Mouse (Mus musculus) intestine, embryonic 15.5 days (tissue): ENCODE data around the gene Ildr1. TPM values are rescaled to one million over a fixed set of nuclear protein-coding genes. Genes with fewer than 3 reads are reported as not detected.

Experiments used
- ATAC-seq: fragments of 200-750 bp; cut with Nextera tagmentation; 2 replicates; pipeline ENCODE4 v1.8.0; 2017; ENCODE audit warnings: moderate TSS enrichment, moderate library complexity
- H3K27ac ChIP-seq: fragments of 300-500 bp; sonication (generic); 2 replicates; pipeline ENCODE4 v1.5.1; 2015; ENCODE audit warnings: mild to moderate bottlenecking, inconsistent platforms
- H3K27me3 ChIP-seq: fragments of 300-500 bp; sonication (generic); replicated peaks from 2 replicates; pipeline ENCODE4 v1.6.1; 2015; ENCODE audit warnings: inconsistent platforms
- H3K36me3 ChIP-seq: fragments of 300-500 bp; sonication (generic); 2 replicates; pipeline ENCODE4 v1.6.1; 2015; ENCODE audit warnings: inconsistent platforms
- H3K4me1 ChIP-seq: fragments of 300-500 bp; sonication (generic); replicated peaks from 2 replicates; pipeline ENCODE4 v1.6.1; 2015; ENCODE audit warnings: inconsistent platforms
- H3K4me2 ChIP-seq: fragments of 300-500 bp; sonication (generic); replicated peaks from 2 replicates; pipeline ENCODE4 v1.6.1; 2015; ENCODE audit warnings: mild to moderate bottlenecking, inconsistent platforms
- H3K4me3 ChIP-seq: fragments of 300-500 bp; sonication (generic); replicated peaks from 2 replicates; pipeline ENCODE4 v1.5.1; 2015; ENCODE audit warnings: inconsistent platforms
- H3K9ac ChIP-seq: fragments of 300-500 bp; sonication (generic); 2 replicates; pipeline ENCODE4 v1.6.1; 2015; ENCODE audit warnings: inconsistent platforms
- H3K9me3 ChIP-seq: fragments of 300-500 bp; sonication (generic); 2 replicates; pipeline ENCODE4 v1.6.1; 2016; ENCODE audit warnings: inconsistent platforms
- WGBS: fragments of 180-500 bp; shearing (Covaris S2); methylation state at CpG from one replicate; pipeline ENCODE4 v1.1.7; 2015; 5-methylcytosine and 5-hydroxymethylcytosine counted together
- polyA plus RNA-seq: library from polyadenylated mRNA; unstranded; fragments of >200 nt; fragmentation: Nextera tagmentation; extraction: Ambion mirVana; gene quantifications from 2 replicates; pipeline ENCODE4 v1.2.1, GENCODE M21; 2015

The Ildr1 gene
- polyA plus RNA-seq: 6.6 and 7.3 TPM in 2 replicates

- WGBS: under 1% methylated on average over 40 of the region's 40 CpGs
- Histone ChIP-seq H3K9me3 (no peaks in the 10 kb centered on the region), H3K4me2 (peak within 1 kb of the TSS; percentile 70), H3K4me1 (no peaks in the 10 kb centered on the region), H3K36me3 (no peaks in the 10 kb centered on the region), H3K27me3 (peaks cover 5% of the 10 kb centered on the region; the same call in 1 of the 2 replicates), H3K9ac (peak within 1 kb of the TSS; percentile 48), H3K27ac (no peak within 1 kb of the TSS), H3K4me3 (peak within 1 kb of the TSS; percentile 50)
- peak; percentile 96 for ATAC-seq
Observed at GRCm38 (mm10) chr16:36693818-36694413, at the start of gene Ildr1. Ildr1 (plus strand) TSS chr16:36693978.

GRCm38 (mm10) chr16:36645124-36645523 lies 48.7 kb upstream of the Ildr1 start:
- no peak overlapping the region for H3K4me2 ChIP-seq
- H3K27me3 ChIP-seq: no peaks in the 10 kb centered on the region
- H3K9me3 ChIP-seq: no peaks in the 10 kb centered on the region
- no peak overlapping the region for H3K27ac ChIP-seq
- WGBS: 82% methylated on average over 6 of the region's 6 CpGs
- H3K4me3 ChIP-seq: no peak overlapping the region
- no peak overlapping the region for H3K9ac ChIP-seq
- no peak for ATAC-seq
- H3K4me1 ChIP-seq: no peaks in the 10 kb centered on the region
- no peaks in the 10 kb centered on the region for H3K36me3 ChIP-seq

GRCm38 (mm10) chr16:36649304-36649703 lies 44.5 kb upstream of the Ildr1 start:
- Histone ChIP-seq H3K36me3 (no peaks in the 10 kb centered on the region), H3K27me3 (no peaks in the 10 kb centered on the region), H3K9me3 (no peaks in the 10 kb centered on the region), H3K9ac (no peak overlapping the region), H3K4me2 (no peak overlapping the region), H3K4me1 (no peaks in the 10 kb centered on the region), H3K4me3 (no peak overlapping the region), H3K27ac (no peak overlapping the region)
- WGBS: 72% methylated on average over 3 of the region's 3 CpGs
- no peak for ATAC-seq

- Histone ChIP-seq H3K4me3 (no peak overlapping the region), H3K4me1 (no peaks in the 10 kb centered on the region), H3K27me3 (no peaks in the 10 kb centered on the region), H3K9ac (no peak overlapping the region), H3K4me2 (no peak overlapping the region), H3K36me3 (no peaks in the 10 kb centered on the region), H3K27ac (no peak overlapping the region), H3K9me3 (no peaks in the 10 kb centered on the region)
- WGBS: 87% methylated on average over 4 of the region's 4 CpGs
- ATAC-seq: no peak
Observed at GRCm38 (mm10) chr16:36650511-36650910, 43.3 kb upstream of the Ildr1 start.

- Histone ChIP-seq H3K36me3 (no peaks in the 10 kb centered on the region), H3K9ac (no peak overlapping the region), H3K4me2 (no peak overlapping the region), H3K4me1 (no peaks in the 10 kb centered on the region), H3K9me3 (no peaks in the 10 kb centered on the region), H3K27ac (no peak overlapping the region), H3K4me3 (no peak overlapping the region), H3K27me3 (no peaks in the 10 kb centered on the region)
- WGBS: 78% methylated on average over 6 of the region's 6 CpGs
- ATAC-seq: no peak
Observed at GRCm38 (mm10) chr16:36651174-36651766, 42.5 kb upstream of the Ildr1 start.

GRCm38 (mm10) chr16:36655199-36655598 lies 38.6 kb upstream of the Ildr1 start:
- no peak for ATAC-seq
- Histone ChIP-seq H3K9ac (no peak overlapping the region), H3K4me1 (no peaks in the 10 kb centered on the region), H3K36me3 (no peaks in the 10 kb centered on the region), H3K4me3 (no peak overlapping the region), H3K27me3 (no peaks in the 10 kb centered on the region), H3K4me2 (no peak overlapping the region), H3K9me3 (no peaks in the 10 kb centered on the region), H3K27ac (no peak overlapping the region)
- 91% methylated on average over 1 of the region's 1 CpGs for WGBS

- Histone ChIP-seq H3K27ac (no peak overlapping the region), H3K4me1 (no peaks in the 10 kb centered on the region), H3K9me3 (no peaks in the 10 kb centered on the region), H3K4me2 (no peak overlapping the region), H3K4me3 (no peak overlapping the region), H3K9ac (no peak overlapping the region), H3K36me3 (no peaks in the 10 kb centered on the region), H3K27me3 (no peaks in the 10 kb centered on the region)
- 87% methylated on average over 4 of the region's 4 CpGs for WGBS
- no peak for ATAC-seq
Observed at GRCm38 (mm10) chr16:36655910-36656309, 37.9 kb upstream of the Ildr1 start.

- H3K4me1 ChIP-seq: no peaks in the 10 kb centered on the region
- H3K9ac ChIP-seq: no peak overlapping the region
- 81% methylated on average over 10 of the region's 10 CpGs for WGBS
Observed at GRCm38 (mm10) chr16:36661330-36661729, 32.4 kb upstream of the Ildr1 start.

GRCm38 (mm10) chr16:36663484-36663883 lies 30.3 kb upstream of the Ildr1 start:
- no peak for ATAC-seq
- no peak overlapping the region for H3K4me3 ChIP-seq
- no peaks in the 10 kb centered on the region for H3K4me1 ChIP-seq
- no peak overlapping the region for H3K9ac ChIP-seq
- no peaks in the 10 kb centered on the region for H3K9me3 ChIP-seq
- 85% methylated on average over 5 of the region's 5 CpGs for WGBS
- no peak overlapping the region for H3K27ac ChIP-seq
- no peaks in the 10 kb centered on the region for H3K27me3 ChIP-seq
- no peak overlapping the region for H3K4me2 ChIP-seq
- H3K36me3 ChIP-seq: no peaks in the 10 kb centered on the region

More at GRCm38 (mm10) chr16:36661330-36661729, 32.4 kb upstream of the Ildr1 start:
- Histone ChIP-seq H3K4me2 (no peak overlapping the region), H3K9me3 (no peaks in the 10 kb centered on the region), H3K27me3 (no peaks in the 10 kb centered on the region), H3K4me3 (no peak overlapping the region), H3K36me3 (no peaks in the 10 kb centered on the region), H3K27ac (no peak overlapping the region)
- ATAC-seq: no peak

GRCm38 (mm10) chr16:36665782-36666181 lies 28.0 kb upstream of the Ildr1 start, which contains the start of gene Cd86:
Cd86 (minus strand) TSS chr16:36666081.
- H3K4me2 ChIP-seq: no peak within 1 kb of the TSS
- no peaks in the 10 kb centered on the region for H3K9me3 ChIP-seq
- H3K36me3 ChIP-seq: no peaks in the 10 kb centered on the region
- 60% methylated on average over 13 of the region's 13 CpGs for WGBS
- no peak within 1 kb of the TSS for H3K4me3 ChIP-seq
- no peak within 1 kb of the TSS for H3K9ac ChIP-seq
- no peaks in the 10 kb centered on the region for H3K27me3 ChIP-seq
- ATAC-seq: no peak
- no peak within 1 kb of the TSS for H3K27ac ChIP-seq
- H3K4me1 ChIP-seq: no peaks in the 10 kb centered on the region

- WGBS: 72% methylated on average over 10 of the region's 10 CpGs
- no peaks in the 10 kb centered on the region for H3K4me1 ChIP-seq
- no peak overlapping the region for H3K4me3 ChIP-seq
- H3K9ac ChIP-seq: no peak overlapping the region
- no peak overlapping the region for H3K27ac ChIP-seq
- no peaks in the 10 kb centered on the region for H3K36me3 ChIP-seq
- no peaks in the 10 kb centered on the region for H3K9me3 ChIP-seq
- peak; percentile 78 for ATAC-seq
- H3K27me3 ChIP-seq: no peaks in the 10 kb centered on the region
- H3K4me2 ChIP-seq: no peak overlapping the region
Observed at GRCm38 (mm10) chr16:36666448-36667017, 27.2 kb upstream of the Ildr1 start.

GRCm38 (mm10) chr16:36670590-36670989 lies 23.2 kb upstream of the Ildr1 start:
- H3K4me1 ChIP-seq: no peaks in the 10 kb centered on the region
- H3K9me3 ChIP-seq: no peaks in the 10 kb centered on the region
- H3K4me2 ChIP-seq: no peak overlapping the region
- H3K36me3 ChIP-seq: no peaks in the 10 kb centered on the region
- H3K9ac ChIP-seq: no peak overlapping the region
- no peak overlapping the region for H3K4me3 ChIP-seq
- H3K27me3 ChIP-seq: no peaks in the 10 kb centered on the region
- H3K27ac ChIP-seq: no peak overlapping the region
- ATAC-seq: no peak
- whole genome bisulfite sequencing: 77% methylated on average over 3 of the region's 3 CpGs

GRCm38 (mm10) chr16:36673196-36673595 lies 20.6 kb upstream of the Ildr1 start:
- no peak for ATAC-seq
- no peaks in the 10 kb centered on the region for H3K4me1 ChIP-seq

More at GRCm38 (mm10) chr16:36673196-36673595, 20.6 kb upstream of the Ildr1 start:
- no peak overlapping the region for H3K4me2 ChIP-seq
- WGBS: 76% methylated on average over 4 of the region's 4 CpGs
- H3K4me3 ChIP-seq: no peak overlapping the region
- H3K27me3 ChIP-seq: no peaks in the 10 kb centered on the region
- H3K9ac ChIP-seq: no peak overlapping the region
- H3K27ac ChIP-seq: no peak overlapping the region
- no peaks in the 10 kb centered on the region for H3K36me3 ChIP-seq
- H3K9me3 ChIP-seq: no peaks in the 10 kb centered on the region
